Mouse (Mus musculus): Measurements from ENCODE around the gene Med12l. TPM values are rescaled to one million over a fixed set of nuclear protein-coding genes. Genes with fewer than 3 reads are reported as not detected.
A peak's percentile ranks its signal among the peaks of the same experiment; 100 is the strongest.

The Med12l gene
- polyA plus RNA-seq (2016; fragmentation: Nextera tagmentation; extraction: Ambion mirVana): 6.6 and 7.2 TPM in 2 replicates

DNA sequence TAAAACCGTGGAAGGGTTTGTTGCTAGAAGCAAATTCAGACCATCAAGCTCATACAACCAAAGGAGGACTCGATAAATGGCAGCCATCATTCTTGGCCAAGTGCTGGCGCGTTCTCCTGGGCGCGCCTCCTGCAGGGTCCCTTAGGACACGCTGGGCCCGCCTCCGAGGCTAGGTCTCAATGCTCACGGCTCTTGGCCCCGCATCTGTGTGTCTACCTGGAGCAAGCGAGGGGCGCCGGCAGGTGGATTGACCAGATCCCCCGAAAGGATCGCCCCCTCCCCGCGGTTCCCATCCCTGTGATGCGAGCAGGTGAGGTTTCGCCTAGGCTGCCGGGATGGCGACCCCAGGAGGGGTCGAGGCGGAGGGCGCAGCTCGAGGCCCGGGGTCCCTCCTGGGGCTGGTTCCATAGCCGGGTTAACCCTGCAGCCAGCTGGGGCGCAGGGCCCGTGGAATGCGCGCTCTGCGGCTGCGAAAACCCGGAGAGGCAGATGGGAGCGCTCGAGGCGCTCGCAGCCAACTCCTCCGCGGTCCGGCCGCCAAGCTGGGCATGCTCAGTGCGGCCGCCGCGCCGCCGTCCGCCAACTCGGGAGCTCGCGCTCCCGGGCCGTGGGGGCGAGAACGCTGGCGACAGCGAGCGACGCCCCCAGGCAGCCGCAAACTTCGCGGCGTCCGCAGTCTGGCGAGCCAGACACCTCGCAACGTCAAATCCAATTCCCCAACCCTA, at the start of gene Med12l:
Med12l (plus strand) TSS at position 555 of the 725 bp plus-strand sequence.
- H3K4me2 ChIP-seq: peak within 1 kb of the TSS; percentile 96
- ATAC-seq (ENCODE audit: low FRiP score): peak; percentile 77
- H3K4me3 ChIP-seq (replicated peaks): peak within 1 kb of the TSS; percentile 85
- no peaks in the 10 kb centered on the region for H3K9me3 ChIP-seq
- peaks cover 9% of the 10 kb centered on the region for H3K4me1 ChIP-seq
- H3K36me3 ChIP-seq (replicated peaks): no peaks in the 10 kb centered on the region
- H3K9ac ChIP-seq: peak within 1 kb of the TSS; percentile 82
- under 1% methylated on average over 57 of the region's 69 CpGs for WGBS
- peaks cover 17% of the 10 kb centered on the region; the same call in 1 of the 2 replicates for H3K27me3 ChIP-seq
- peak within 1 kb of the TSS; percentile 96 for H3K27ac ChIP-seq

DNA sequence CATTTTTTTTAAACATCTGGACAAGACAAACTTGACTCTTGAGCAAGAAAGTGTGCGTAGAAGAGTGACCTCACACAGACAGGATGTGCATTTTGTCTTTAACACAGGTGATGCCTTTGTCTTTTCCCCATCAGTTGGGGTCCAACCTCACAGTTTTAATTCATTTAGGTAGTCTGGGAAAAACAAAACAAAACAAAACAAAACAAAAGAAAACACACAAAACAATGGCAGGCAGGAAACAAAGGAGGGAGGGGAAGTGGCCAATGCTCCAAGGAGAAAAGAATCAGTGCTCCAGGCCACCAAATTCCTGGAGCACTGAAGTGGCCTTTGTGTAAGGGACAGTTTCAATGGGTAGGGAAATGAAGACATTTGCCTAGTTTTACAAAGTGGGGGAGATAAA, 44.5 kb upstream of the Med12l start:
- WGBS: 94% methylated on average over 1 of the region's 1 CpGs
- H3K27me3 ChIP-seq: no peaks in the 10 kb centered on the region
- no peak for ATAC-seq (ENCODE audit: low FRiP score)

GRCm38 (mm10) chr3:58977413-58977812, 28.2 kb upstream of the Med12l start:
- Histone ChIP-seq H3K27me3 (no peaks in the 10 kb centered on the region), H3K9me3 (no peaks in the 10 kb centered on the region), H3K4me2 (no peak overlapping the region), H3K27ac (no peak overlapping the region), H3K4me3 (replicated peaks) (no peak overlapping the region), H3K36me3 (replicated peaks) (no peaks in the 10 kb centered on the region), H3K4me1 (no peaks in the 10 kb centered on the region), H3K9ac (no peak overlapping the region)
- ATAC-seq (ENCODE audit: low FRiP score): no peak
- WGBS: 79% methylated on average over 1 of the region's 1 CpGs

More for the DNA sequence above, 44.5 kb upstream of the Med12l start:
- Histone ChIP-seq H3K36me3 (replicated peaks) (no peaks in the 10 kb centered on the region), H3K9me3 (no peaks in the 10 kb centered on the region), H3K4me1 (no peaks in the 10 kb centered on the region), H3K4me3 (replicated peaks) (no peak overlapping the region), H3K4me2 (no peak overlapping the region), H3K9ac (no peak overlapping the region), H3K27ac (no peak overlapping the region)

- H3K27me3 ChIP-seq: no peaks in the 10 kb centered on the region
- no peak overlapping the region for H3K9ac ChIP-seq
- no peak for ATAC-seq (ENCODE audit: low FRiP score)
Measured at GRCm38 (mm10) chr3:58977906-58978622, 27.6 kb upstream of the Med12l start.

GRCm38 (mm10) chr3:58980579-58980978, 25.0 kb upstream of the Med12l start:
- Histone ChIP-seq H3K9me3 (no peaks in the 10 kb centered on the region), H3K27ac (no peak overlapping the region), H3K27me3 (no peaks in the 10 kb centered on the region), H3K4me3 (replicated peaks) (no peak overlapping the region), H3K36me3 (replicated peaks) (no peaks in the 10 kb centered on the region), H3K4me2 (no peak overlapping the region), H3K9ac (no peak overlapping the region), H3K4me1 (peaks cover 3% of the 10 kb centered on the region)
- 79% methylated on average over 4 of the region's 4 CpGs for WGBS
- ATAC-seq (ENCODE audit: low FRiP score): no peak

More at GRCm38 (mm10) chr3:58977906-58978622, 27.6 kb upstream of the Med12l start:
- no peak overlapping the region for H3K4me3 ChIP-seq (replicated peaks)
- peaks cover 3% of the 10 kb centered on the region for H3K4me1 ChIP-seq
- no peak overlapping the region for H3K4me2 ChIP-seq
- no peaks in the 10 kb centered on the region for H3K9me3 ChIP-seq
- no peaks in the 10 kb centered on the region for H3K36me3 ChIP-seq (replicated peaks)
- H3K27ac ChIP-seq: no peak overlapping the region
- 90% methylated on average over 7 of the region's 7 CpGs for WGBS

DNA sequence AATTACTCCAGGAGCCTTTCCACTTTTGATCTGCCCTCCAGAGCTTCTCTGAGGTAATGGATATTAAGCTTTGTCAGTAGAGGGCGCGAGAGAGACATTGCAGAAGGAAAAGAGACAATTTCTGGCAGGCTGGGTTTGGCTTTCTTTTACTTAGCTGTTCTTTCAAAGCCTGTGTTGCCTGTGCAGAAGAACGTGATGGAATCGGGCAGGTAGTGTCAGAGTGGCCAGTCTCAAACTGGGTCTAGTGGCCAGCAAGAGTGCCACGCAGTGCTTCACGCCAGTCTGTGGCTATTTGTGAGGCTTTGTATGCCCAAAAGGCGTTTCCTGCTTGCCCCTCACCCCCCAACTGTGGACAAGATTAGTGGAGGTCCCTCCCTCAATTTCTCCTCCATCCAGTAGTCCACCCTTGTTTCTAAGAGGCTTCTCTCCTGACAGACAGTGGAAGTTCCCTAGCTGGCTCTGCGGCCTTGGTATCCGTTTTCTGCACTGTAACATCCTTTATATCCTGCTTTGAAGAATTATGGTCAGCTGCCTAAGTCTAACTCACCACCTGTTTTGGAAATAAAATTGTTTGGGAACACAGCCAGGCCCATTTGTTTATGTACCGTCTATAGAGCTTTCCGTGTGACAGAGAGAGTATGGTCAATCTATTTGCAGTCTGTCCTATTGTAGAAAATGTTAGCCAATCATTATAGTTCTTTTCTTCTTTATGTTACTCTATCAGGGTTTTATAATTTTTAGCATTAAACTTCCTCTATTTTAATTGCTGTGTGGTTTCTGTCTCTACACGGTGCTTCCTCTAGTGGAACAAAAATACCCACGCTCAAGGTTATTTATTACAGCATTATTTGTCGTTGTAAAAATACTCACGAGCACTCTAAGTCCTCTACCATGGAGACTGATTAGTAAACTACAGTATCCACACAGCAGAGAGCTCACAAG, 22.5 kb upstream of the Med12l start:
- no peak overlapping the region for H3K27ac ChIP-seq
- ATAC-seq (ENCODE audit: low FRiP score): peak; percentile 51; the same call in 1 of the 2 replicates
- 58% methylated on average over 15 of the region's 15 CpGs for WGBS

DNA sequence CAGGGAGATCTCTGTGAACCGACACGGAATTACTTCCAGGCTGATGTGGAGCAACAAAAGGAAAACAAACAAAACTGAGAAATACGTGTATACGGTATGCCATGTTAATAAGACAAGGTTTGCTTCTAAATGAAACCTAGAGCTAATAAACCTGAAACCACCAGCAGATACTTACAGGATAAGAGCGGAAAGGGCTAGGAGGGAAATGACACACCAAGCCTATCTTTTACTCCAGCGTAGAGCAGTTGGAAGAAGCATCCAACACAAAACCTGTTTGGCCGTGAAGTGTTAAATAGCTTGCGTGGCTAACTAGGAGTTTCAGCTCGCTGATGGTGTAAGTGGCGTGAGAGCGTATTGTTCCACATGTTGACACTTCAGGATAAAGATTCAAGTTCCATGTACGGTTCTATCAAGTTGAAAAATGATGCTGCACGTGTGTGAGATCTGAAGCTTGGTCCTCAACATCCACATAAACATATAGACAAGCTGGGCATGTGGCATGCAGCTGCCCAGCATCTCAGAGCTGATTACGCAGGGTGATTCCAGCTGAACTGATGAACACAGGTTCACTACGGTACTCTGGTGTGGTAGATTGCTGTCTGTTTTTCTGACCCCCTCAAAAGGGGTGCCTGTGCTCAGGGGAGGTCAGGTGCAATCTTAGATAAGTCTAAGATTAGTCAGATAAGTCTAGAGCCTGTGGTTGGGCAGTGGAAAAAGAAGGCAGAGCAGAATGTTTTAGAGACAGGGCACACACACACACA, 21.6 kb upstream of the Med12l start:
- 84% methylated on average over 15 of the region's 15 CpGs for WGBS
- H3K4me2 ChIP-seq: no peak overlapping the region
- no peak overlapping the region for H3K4me3 ChIP-seq (replicated peaks)
- H3K4me1 ChIP-seq: peaks cover 3% of the 10 kb centered on the region
- H3K9me3 ChIP-seq: no peaks in the 10 kb centered on the region
- ATAC-seq (ENCODE audit: low FRiP score): no peak
- no peaks in the 10 kb centered on the region for H3K27me3 ChIP-seq
- no peak overlapping the region for H3K27ac ChIP-seq
- no peak overlapping the region for H3K9ac ChIP-seq
- H3K36me3 ChIP-seq (replicated peaks): no peaks in the 10 kb centered on the region

More for the DNA sequence above, 22.5 kb upstream of the Med12l start:
- Histone ChIP-seq H3K27me3 (no peaks in the 10 kb centered on the region), H3K4me2 (peak overlapping the region; percentile 37), H3K4me3 (replicated peaks) (no peak overlapping the region), H3K9ac (no peak overlapping the region), H3K36me3 (replicated peaks) (no peaks in the 10 kb centered on the region), H3K9me3 (no peaks in the 10 kb centered on the region), H3K4me1 (peaks cover 3% of the 10 kb centered on the region)

- ATAC-seq (ENCODE audit: low FRiP score): no peak
- WGBS: 68% methylated on average over 4 of the region's 4 CpGs
Measured at GRCm38 (mm10) chr3:58985816-58986215, 19.8 kb upstream of the Med12l start.

GRCm38 (mm10) chr3:58989374-58989773, 16.3 kb upstream of the Med12l start:
- Histone ChIP-seq H3K36me3 (replicated peaks) (no peaks in the 10 kb centered on the region), H3K9ac (no peak overlapping the region), H3K4me2 (no peak overlapping the region), H3K27ac (no peak overlapping the region), H3K9me3 (no peaks in the 10 kb centered on the region), H3K4me3 (replicated peaks) (no peak overlapping the region), H3K27me3 (no peaks in the 10 kb centered on the region), H3K4me1 (peaks cover 4% of the 10 kb centered on the region; the same call in 1 of the 2 replicates)
- WGBS: 40% methylated on average over 3 of the region's 3 CpGs
- peak; percentile 33; the same call in 1 of the 2 replicates for ATAC-seq (ENCODE audit: low FRiP score)

More at GRCm38 (mm10) chr3:58985816-58986215, 19.8 kb upstream of the Med12l start:
- Histone ChIP-seq H3K36me3 (replicated peaks) (no peaks in the 10 kb centered on the region), H3K4me1 (peaks cover 3% of the 10 kb centered on the region), H3K9me3 (no peaks in the 10 kb centered on the region), H3K9ac (no peak overlapping the region), H3K27ac (no peak overlapping the region), H3K4me3 (replicated peaks) (no peak overlapping the region), H3K27me3 (no peaks in the 10 kb centered on the region), H3K4me2 (no peak overlapping the region)

DNA sequence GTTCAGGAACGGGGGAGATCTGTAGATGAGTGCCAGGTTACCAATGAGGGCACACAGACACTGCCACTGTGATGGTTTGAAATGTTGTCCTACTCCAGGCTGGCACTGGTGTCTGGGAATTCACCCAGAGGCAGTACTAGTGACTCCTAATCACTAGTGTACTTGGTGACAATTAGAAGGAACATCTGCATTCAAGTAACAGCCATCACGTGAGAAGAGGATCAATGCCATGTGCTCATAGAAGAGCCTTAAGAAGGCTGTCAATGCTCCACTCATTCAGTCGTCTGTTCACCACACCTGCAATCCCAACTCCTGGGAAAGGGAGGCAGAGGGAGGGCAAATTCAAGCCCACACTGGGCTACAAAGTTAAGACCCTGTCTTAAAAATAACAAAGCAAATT, 15.1 kb upstream of the Med12l start:
- H3K4me3 ChIP-seq (replicated peaks): no peak overlapping the region
- H3K4me2 ChIP-seq: no peak overlapping the region
- no peak overlapping the region for H3K9ac ChIP-seq
- H3K4me1 ChIP-seq: peaks cover 4% of the 10 kb centered on the region; the same call in 1 of the 2 replicates
- no peak overlapping the region for H3K27ac ChIP-seq
- no peaks in the 10 kb centered on the region for H3K27me3 ChIP-seq
- 78% methylated on average over 3 of the region's 3 CpGs for WGBS
- no peaks in the 10 kb centered on the region for H3K36me3 ChIP-seq (replicated peaks)
- no peak for ATAC-seq (ENCODE audit: low FRiP score)
- no peaks in the 10 kb centered on the region for H3K9me3 ChIP-seq

DNA sequence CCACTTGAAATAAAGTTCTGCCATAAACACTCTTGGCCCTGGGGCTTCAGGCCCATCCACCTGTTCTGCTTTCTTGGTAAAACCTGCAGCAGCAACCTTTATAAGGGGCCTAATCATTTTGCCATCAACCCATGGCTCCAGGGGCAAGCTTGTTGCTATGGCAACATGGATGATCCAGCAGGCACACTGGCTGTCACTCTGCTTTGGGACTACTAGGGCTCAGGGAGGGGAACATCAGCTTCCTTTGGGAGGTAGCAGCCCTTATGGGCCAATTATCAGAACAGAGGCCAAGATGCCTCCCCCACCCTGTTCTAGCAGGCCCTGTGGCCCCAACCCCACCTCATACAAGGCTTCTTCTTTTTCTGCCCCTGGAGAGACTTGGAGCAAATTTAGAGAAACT, 13.5 kb upstream of the Med12l start:
- no peak for ATAC-seq (ENCODE audit: low FRiP score)
- no peaks in the 10 kb centered on the region for H3K27me3 ChIP-seq
- no peaks in the 10 kb centered on the region for H3K36me3 ChIP-seq (replicated peaks)
- peaks cover 4% of the 10 kb centered on the region; the same call in 1 of the 2 replicates for H3K4me1 ChIP-seq
- H3K4me2 ChIP-seq: no peak overlapping the region
- H3K27ac ChIP-seq: no peak overlapping the region
- no peak overlapping the region for H3K4me3 ChIP-seq (replicated peaks)
- no peaks in the 10 kb centered on the region for H3K9me3 ChIP-seq
- H3K9ac ChIP-seq: no peak overlapping the region

Measured in forebrain, embryonic 12.5 days (tissue).